Mouse (Mus musculus): Measurements from ENCODE around the gene Gm42517. TPM values are rescaled to one million over a fixed set of nuclear protein-coding genes. Genes with fewer than 3 reads are reported as not detected.

Gene Gm42517
- polyA plus RNA-seq, 1 experiment from 2014 or later: 0.06 TPM

- no peak overlapping the region for H3K4me2 ChIP-seq (replicated peaks; ENCODE audit: low read depth, low read length)
- no peaks in the 10 kb centered on the region for H3K9me3 ChIP-seq (ENCODE audit: low read length)
- WGBS: 54% methylated on average over 4 of the region's 4 CpGs
- H3K36me3 ChIP-seq (ENCODE audit: insufficient read depth, low read length): no peaks in the 10 kb centered on the region
- no peak overlapping the region for H3K27ac ChIP-seq (ENCODE audit: low read length)
- no peak overlapping the region for H3K9ac ChIP-seq (replicated peaks; ENCODE audit: low read depth)
- no peak for TF ChIP-seq EP300 (IDR thresholded peaks at IDR 0.05)
- TF ChIP-seq CTCF (IDR thresholded peaks at IDR 0.05): no peak
- no peaks in the 10 kb centered on the region for H3K4me1 ChIP-seq (ENCODE audit: insufficient read depth, low read depth, low read length)
- no peak for ATAC-seq
- H3K27me3 ChIP-seq (replicated peaks; ENCODE audit: insufficient read depth, low read length): 0 out of 2 replicates have a peak, but pooled peaks cover 5% of the 10 kb centered on the region
- no peak for DNase-seq (ENCODE audit: low spot score)
- H3K4me3 ChIP-seq (ENCODE audit: low read depth, low read length): no peak overlapping the region
Observed at GRCm38 (mm10) chr5:108360211-108360610, 7.5 kb downstream of the Gm42517 start.

GRCm38 (mm10) chr5:108359491-108359890 lies 8.2 kb downstream of the Gm42517 start:
- no peak overlapping the region for H3K4me3 ChIP-seq (ENCODE audit: low read depth, low read length)
- H3K36me3 ChIP-seq (ENCODE audit: insufficient read depth, low read length): no peaks in the 10 kb centered on the region
- ATAC-seq (no peak), DNase-seq (ENCODE audit: low spot score) (no peak)
- no peaks in the 10 kb centered on the region for H3K4me1 ChIP-seq (ENCODE audit: insufficient read depth, low read depth, low read length)
- no peak overlapping the region for H3K27ac ChIP-seq (ENCODE audit: low read length)
- 80% methylated on average over 9 of the region's 9 CpGs for WGBS
- no peak for TF ChIP-seq CTCF (IDR thresholded peaks at IDR 0.05)
- TF ChIP-seq EP300 (IDR thresholded peaks at IDR 0.05): no peak
- no peaks in the 10 kb centered on the region for H3K9me3 ChIP-seq (ENCODE audit: low read length)
- no peak overlapping the region for H3K4me2 ChIP-seq (replicated peaks; ENCODE audit: low read depth, low read length)
- no peaks in the 10 kb centered on the region for H3K27me3 ChIP-seq (replicated peaks; ENCODE audit: insufficient read depth, low read length)
- no peak overlapping the region for H3K9ac ChIP-seq (replicated peaks; ENCODE audit: low read depth)

- DNase-seq (ENCODE audit: low spot score) (no peak), ATAC-seq (no peak)
- H3K9ac ChIP-seq (replicated peaks; ENCODE audit: low read depth): no peak overlapping the region
- TF ChIP-seq CTCF (IDR thresholded peaks at IDR 0.05) (no peak), EP300 (IDR thresholded peaks at IDR 0.05) (no peak)
- no peaks in the 10 kb centered on the region for H3K36me3 ChIP-seq (ENCODE audit: insufficient read depth, low read length)
- H3K4me1 ChIP-seq (ENCODE audit: insufficient read depth, low read depth, low read length): no peaks in the 10 kb centered on the region
- H3K4me3 ChIP-seq (ENCODE audit: low read depth, low read length): no peak overlapping the region
- H3K27me3 ChIP-seq (replicated peaks; ENCODE audit: insufficient read depth, low read length): no peaks in the 10 kb centered on the region
- no peak overlapping the region for H3K27ac ChIP-seq (ENCODE audit: low read length)
- WGBS: 86% methylated on average over 1 of the region's 1 CpGs
- no peaks in the 10 kb centered on the region for H3K9me3 ChIP-seq (ENCODE audit: low read length)
- no peak overlapping the region for H3K4me2 ChIP-seq (replicated peaks; ENCODE audit: low read depth, low read length)
Observed at GRCm38 (mm10) chr5:108357862-108358261, 9.9 kb downstream of the Gm42517 start.

DNA sequence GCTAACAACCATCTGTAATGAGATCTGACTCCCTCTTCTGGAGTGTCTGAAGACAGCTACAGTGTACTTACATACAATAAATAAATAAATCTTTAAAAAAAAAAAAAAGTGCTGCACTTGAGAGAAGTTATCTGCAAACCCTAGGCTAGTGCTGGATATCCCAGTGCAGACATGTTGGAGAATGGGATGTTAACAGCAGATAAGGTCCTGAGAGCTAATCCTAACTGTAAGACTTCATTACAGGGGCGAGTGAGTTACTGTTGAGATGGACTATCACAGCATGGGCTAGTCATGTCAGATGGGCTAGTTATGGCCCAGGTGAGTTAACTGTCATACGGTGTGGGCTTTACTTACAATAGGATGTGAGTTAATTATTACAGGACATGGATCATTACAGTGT lies 13.7 kb downstream of the Gm42517 start:
- H3K9me3 ChIP-seq (ENCODE audit: low read length): no peaks in the 10 kb centered on the region
- H3K4me3 ChIP-seq (ENCODE audit: low read depth, low read length): no peak overlapping the region
- no peak for DNase-seq (ENCODE audit: low spot score)
- H3K4me1 ChIP-seq (ENCODE audit: insufficient read depth, low read depth, low read length): no peaks in the 10 kb centered on the region
- no peak for ATAC-seq
- H3K36me3 ChIP-seq (ENCODE audit: insufficient read depth, low read length): no peaks in the 10 kb centered on the region
- no peaks in the 10 kb centered on the region for H3K27me3 ChIP-seq (replicated peaks; ENCODE audit: insufficient read depth, low read length)
- TF ChIP-seq CTCF (IDR thresholded peaks at IDR 0.05) (no peak), EP300 (IDR thresholded peaks at IDR 0.05) (no peak)
- no peak overlapping the region for H3K27ac ChIP-seq (ENCODE audit: low read length)
- no peak overlapping the region for H3K9ac ChIP-seq (replicated peaks; ENCODE audit: low read depth)
- no peak overlapping the region for H3K4me2 ChIP-seq (replicated peaks; ENCODE audit: low read depth, low read length)
- 78% methylated on average over 2 of the region's 2 CpGs for WGBS

GRCm38 (mm10) chr5:108349511-108350148 lies 18.1 kb downstream of the Gm42517 start:
- DNase-seq (ENCODE audit: low spot score) (no peak), ATAC-seq (no peak)
- TF ChIP-seq CTCF (IDR thresholded peaks at IDR 0.05): no peak
- no peak for TF ChIP-seq EP300 (IDR thresholded peaks at IDR 0.05)
- Histone ChIP-seq H3K9me3 (ENCODE audit: low read length) (no peaks in the 10 kb centered on the region), H3K36me3 (ENCODE audit: insufficient read depth, low read length) (0 out of 2 replicates have a peak, but pooled peaks cover 18% of the 10 kb centered on the region), H3K4me1 (ENCODE audit: insufficient read depth, low read depth, low read length) (no peaks in the 10 kb centered on the region), H3K4me2 (replicated peaks; ENCODE audit: low read depth, low read length) (no peak overlapping the region), H3K4me3 (ENCODE audit: low read depth, low read length) (no peak overlapping the region), H3K27me3 (replicated peaks; ENCODE audit: insufficient read depth, low read length) (no peaks in the 10 kb centered on the region), H3K9ac (replicated peaks; ENCODE audit: low read depth) (no peak overlapping the region), H3K27ac (ENCODE audit: low read length) (no peak overlapping the region)
- WGBS: 94% methylated on average over 9 of the region's 9 CpGs

GRCm38 (mm10) chr5:108347843-108348242 lies 19.9 kb downstream of the Gm42517 start:
- Histone ChIP-seq H3K27ac (ENCODE audit: low read length) (no peak overlapping the region), H3K4me2 (replicated peaks; ENCODE audit: low read depth, low read length) (no peak overlapping the region), H3K27me3 (replicated peaks; ENCODE audit: insufficient read depth, low read length) (no peaks in the 10 kb centered on the region), H3K9ac (replicated peaks; ENCODE audit: low read depth) (no peak overlapping the region), H3K9me3 (ENCODE audit: low read length) (no peaks in the 10 kb centered on the region), H3K36me3 (ENCODE audit: insufficient read depth, low read length) (0 out of 2 replicates have a peak, but pooled peaks cover 20% of the 10 kb centered on the region), H3K4me3 (ENCODE audit: low read depth, low read length) (no peak overlapping the region), H3K4me1 (ENCODE audit: insufficient read depth, low read depth, low read length) (no peaks in the 10 kb centered on the region)
- DNase-seq (ENCODE audit: low spot score) (no peak), ATAC-seq (no peak)
- 82% methylated on average over 6 of the region's 6 CpGs for WGBS
- TF ChIP-seq EP300 (IDR thresholded peaks at IDR 0.05): no peak

Data from lung, postnatal 0 days (tissue).